Mouse (Mus musculus): ENCODE data around the gene Ube2v1.

Ube2v1 gene

GRCm38 (mm10) chr2:167593551-167594250, 38.2 kb downstream of the Ube2v1 start:
- DNase-seq (ENCODE audit: low read depth, low spot score), result no peak

GRCm38 (mm10) chr2:167588774-167589577, 42.9 kb downstream of the Ube2v1 start:
- no peak for DNase-seq (ENCODE audit: low read depth, low spot score)

- no peak for DNase-seq (ENCODE audit: low read depth, low spot score)
These were observed 44.9 kb downstream of the Ube2v1 start for GRCm38 (mm10) chr2:167586976-167587375.

GRCm38 (mm10) chr2:167586041-167586440, 45.9 kb downstream of the Ube2v1 start:
- DNase-seq (ENCODE audit: low read depth, low spot score), result no peak

DNA sequence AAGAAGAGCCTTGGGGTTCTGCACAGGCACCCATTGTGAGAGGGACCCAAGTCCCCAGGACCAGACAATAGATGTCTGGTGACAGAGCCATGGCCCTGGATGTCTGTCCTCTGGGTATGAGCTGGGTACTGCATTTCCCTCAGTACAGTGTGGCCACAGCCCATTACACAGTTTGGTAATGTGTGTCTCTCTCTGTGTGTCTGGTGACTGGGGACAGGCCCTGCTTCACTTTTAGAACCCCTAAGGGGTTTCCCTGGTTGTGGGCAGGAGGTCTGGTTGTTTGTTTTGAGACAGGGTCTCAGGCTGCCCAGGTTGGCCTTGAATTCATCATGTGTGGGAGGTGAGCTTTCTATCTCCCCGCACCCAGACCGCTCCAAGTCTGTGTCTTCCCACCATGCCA, 46.6 kb downstream of the Ube2v1 start:
- no peak for DNase-seq (ENCODE audit: low read depth, low spot score)

DNA sequence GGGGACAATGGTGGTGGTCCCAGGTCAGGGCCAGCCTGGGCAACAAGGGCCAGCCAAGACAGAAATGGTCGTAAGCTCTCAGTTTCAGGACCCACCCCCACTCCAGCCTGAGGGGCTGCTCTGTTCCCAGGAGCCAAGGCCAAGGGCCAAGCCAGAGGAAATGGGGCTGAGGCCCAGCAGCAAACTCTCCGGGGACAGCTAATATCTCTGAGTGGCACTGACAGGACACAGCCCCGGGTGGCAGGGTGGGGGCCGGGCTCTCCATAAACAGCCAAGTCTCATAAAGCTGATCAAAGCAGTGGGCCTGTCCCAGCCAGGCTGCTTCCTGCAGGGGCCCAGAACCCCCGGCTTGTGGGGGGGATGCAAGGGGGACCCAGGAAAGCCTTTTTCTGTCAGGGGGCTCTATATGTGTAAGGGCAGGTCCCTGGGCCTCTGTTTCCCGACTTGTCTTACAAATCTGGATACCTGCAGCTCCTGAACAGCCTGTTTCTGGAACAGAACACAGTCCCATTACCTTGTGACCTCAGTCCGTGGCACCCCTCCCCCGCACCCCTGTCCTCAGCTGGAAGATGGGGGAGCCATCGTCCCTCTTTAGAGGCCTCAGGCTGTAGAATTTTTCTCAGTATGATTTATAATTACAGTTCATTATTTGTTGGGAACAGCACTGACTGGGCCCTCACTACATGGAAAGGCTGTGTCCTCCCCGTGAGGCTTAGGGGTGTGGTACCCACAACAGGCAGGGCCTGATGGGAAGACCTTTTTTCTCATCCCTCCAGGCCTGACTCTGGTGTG, 48.5 kb downstream of the Ube2v1 start:
- no peak for DNase-seq (ENCODE audit: low read depth, low spot score)

GRCm38 (mm10) chr2:167578521-167578920, 53.4 kb downstream of the Ube2v1 start:
- DNase-seq (ENCODE audit: low read depth, low spot score), result peak; percentile 78

DNA sequence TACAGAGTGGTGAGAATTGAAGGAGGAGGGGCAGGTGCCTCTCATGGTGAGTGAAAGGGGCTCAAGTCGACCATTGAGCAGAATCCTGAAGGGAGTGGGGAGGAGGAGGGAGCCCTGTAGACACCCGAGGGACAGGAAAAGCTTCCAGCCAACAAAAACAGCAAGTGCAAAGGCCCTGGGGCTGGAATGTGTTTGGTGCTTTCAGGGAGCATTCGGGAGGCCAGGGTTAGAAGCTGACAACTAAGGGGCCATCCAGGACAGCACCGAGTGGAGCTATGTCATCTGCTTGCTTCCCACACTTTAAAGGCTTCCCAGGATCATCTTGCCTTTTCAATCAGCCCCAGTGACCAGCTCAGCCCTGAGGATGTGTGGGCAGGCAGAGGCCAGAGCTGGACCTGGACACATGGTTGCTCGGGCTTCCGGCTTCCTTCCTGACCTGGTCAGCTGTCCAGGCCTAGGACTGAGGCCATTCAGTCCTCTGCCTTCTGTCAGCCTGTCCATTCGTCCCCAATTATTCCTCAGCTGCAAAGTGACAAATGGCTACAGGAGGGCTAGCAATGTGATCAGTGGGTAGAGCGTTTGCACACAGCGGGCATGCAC, 54.6 kb downstream of the Ube2v1 start:
- no peak for DNase-seq (ENCODE audit: low read depth, low spot score)

DNA sequence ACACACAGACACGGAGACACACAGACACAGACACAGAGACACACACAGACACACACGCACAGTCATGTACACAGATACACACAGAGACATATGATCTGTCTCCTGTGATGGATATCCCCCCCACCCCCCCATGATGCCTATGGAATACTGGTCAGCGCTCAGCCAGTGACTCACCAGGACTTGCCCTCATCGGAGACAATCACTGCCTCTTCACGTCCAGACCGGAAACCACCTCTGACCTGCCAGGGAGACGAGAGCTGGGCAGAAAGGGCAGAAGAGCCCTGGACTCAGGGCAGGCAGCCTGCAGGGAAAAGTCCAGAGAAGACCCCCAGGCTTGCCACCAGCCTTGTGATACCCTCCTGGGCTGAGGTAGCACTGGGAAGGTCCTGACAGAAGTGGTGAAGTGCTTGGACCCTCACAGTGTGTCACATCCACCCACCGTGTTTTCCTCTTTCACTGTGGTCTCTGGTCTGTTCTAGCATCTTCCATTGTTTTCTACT, 55.7 kb downstream of the Ube2v1 start:
- no peak for DNase-seq (ENCODE audit: low read depth, low spot score)

GRCm38 (mm10) chr2:167575581-167575980, 56.3 kb downstream of the Ube2v1 start:
- DNase-seq (ENCODE audit: low read depth, low spot score), result no peak

GRCm38 (mm10) chr2:167574814-167575213, 57.1 kb downstream of the Ube2v1 start:
- no peak for DNase-seq (ENCODE audit: low read depth, low spot score)

DNA sequence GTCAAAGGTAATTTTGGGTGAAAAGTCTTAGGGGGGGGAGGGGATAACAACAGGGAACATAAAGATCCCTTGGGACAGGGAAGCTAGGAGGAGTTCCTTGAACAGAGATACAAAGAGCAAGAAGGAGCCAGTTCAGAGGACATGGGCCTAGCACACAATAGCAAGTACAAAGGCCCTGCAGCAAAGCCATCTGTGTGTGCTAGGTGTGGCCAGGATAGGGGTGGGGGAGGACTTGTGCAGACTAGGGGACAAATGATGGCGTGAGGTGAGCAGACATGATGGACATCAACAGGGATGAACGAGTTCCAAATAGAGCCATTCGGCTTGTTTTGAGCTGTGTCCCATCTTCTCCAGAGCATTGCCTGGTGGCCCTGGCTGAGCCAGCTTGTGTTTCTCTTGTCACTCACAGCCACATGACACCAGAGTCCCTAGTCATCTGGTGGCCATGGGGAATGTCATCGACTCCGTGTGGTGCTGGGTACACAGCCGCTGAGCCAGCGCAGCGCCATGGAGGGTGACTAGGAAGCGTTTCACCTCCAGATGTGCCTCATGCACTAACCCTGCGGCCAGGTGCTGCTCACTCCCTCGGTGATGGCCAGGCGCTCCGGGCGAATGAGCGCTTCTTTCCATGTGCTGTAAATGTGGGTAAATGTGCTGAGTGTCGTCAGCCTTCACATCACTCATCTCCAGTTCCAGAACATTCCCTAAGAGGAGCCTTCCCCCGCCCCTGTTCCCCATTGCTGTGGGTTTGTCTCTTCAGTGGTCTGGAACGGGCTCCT, 60.3 kb downstream of the Ube2v1 start:
- DNase-seq (ENCODE audit: low read depth, low spot score), result no peak

DNA sequence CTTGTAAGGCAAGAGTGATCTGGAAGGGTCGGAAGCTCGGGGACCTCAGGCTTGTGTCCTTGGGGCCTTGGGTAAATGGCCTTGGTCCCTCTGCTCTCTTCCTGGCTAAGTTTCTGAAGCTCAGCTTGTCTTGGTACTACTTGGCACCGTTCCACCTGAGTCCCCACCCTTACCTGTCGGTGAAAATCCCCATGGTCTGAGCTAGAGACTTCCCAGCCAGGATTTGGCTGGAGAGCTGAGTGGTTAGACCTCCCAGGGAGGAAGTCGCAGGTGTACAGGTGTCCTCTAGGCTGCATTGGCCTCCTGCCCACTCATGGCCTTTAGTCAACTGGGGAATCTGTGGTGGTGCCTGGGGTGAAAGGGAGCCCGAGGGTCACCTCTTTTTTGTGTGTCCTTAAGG, 61.1 kb downstream of the Ube2v1 start:
- DNase-seq (ENCODE audit: low read depth, low spot score), result no peak

- no peak for DNase-seq (ENCODE audit: low read depth, low spot score)
These were observed 61.8 kb downstream of the Ube2v1 start for GRCm38 (mm10) chr2:167569934-167570651.

- DNase-seq (ENCODE audit: low read depth, low spot score), result no peak
These were observed 63.8 kb downstream of the Ube2v1 start for GRCm38 (mm10) chr2:167568112-167568511.

- DNase-seq (ENCODE audit: low read depth, low spot score), result no peak
These were observed 66.2 kb downstream of the Ube2v1 start for GRCm38 (mm10) chr2:167565682-167566081.

- no peak for DNase-seq (ENCODE audit: low read depth, low spot score)
These were observed 66.6 kb downstream of the Ube2v1 start for GRCm38 (mm10) chr2:167565312-167565656.

GRCm38 (mm10) chr2:167564551-167565311, 67.2 kb downstream of the Ube2v1 start:
- no peak for DNase-seq (ENCODE audit: low read depth, low spot score)

DNA sequence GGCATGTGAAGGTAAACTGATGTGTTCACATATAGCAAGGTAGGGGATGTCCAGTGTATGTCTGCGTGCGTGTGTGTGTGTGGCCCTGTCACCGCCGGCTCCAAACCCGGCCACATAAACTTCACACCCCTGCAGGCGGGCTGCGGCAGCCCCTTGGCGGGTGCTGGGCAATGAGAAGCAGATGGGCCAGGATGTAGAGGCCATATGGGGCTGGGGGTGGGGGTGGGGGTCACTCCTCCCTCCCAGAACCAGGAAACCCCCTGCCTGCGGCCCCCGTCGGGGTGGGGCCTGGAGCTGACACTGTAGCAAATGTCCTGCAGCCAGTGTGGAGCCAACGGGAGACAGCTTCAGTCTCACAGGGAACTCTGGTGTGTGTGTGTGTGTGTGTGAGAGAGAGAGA, 68.2 kb downstream of the Ube2v1 start:
- no peak for DNase-seq (ENCODE audit: low read depth, low spot score)

DNA sequence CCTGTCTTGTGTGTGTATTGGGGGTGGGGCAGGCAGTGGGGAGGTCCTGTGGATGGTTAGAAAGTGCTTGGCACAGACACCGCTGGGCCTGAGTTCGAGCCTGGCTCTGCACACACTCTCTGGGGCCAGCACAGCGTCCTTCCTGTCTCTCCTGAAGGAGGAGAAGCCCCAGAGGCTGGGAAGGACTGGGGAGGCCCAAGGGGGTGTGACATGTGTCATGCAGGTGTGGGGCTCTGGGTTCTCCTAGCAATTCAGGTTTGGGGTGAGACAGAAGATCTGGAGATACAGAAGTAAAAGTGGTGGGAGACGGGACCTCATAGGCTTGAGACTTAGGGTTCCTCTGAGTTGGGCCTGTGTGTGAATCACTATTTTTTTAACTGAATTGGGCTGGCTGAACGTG, 68.9 kb downstream of the Ube2v1 start:
- no peak for DNase-seq (ENCODE audit: low read depth, low spot score)
